In genomic region chr11:87986831-87987793, GRCm38 (mm10) we compare ENCODE assay signal across 8 mouse cellular contexts. TPM values are rescaled to one million over a fixed set of nuclear protein-coding genes. Genes with fewer than 3 reads are reported as not detected.
DNase-seq lines count a peak whose midpoint lies in the region; ATAC-seq and TF ChIP-seq lines count a peak whose summit lies in the region.

TSS of gene Dynll2 (minus strand) at chr11:87987533.

- H3K4me3 ChIP-seq in CH12.LX (replicated peaks in 1 of 3; ENCODE audit: low read depth in 2 of 3, low read length in 2 of 3, poor library complexity in 1 of 3), result peak within 1 kb of the TSS; percentile 82 to 90 (median 85)
- H3K4me3 ChIP-seq in forebrain, embryonic 10.5 days, result peak within 1 kb of the TSS; percentile 100
- H3K4me3 ChIP-seq in heart, embryonic 14.5 days (ENCODE audit: control insufficient read depth in 1 of 2, insufficient read depth in 1 of 2, low read depth in 1 of 2, low read length in 2 of 2), result peak within 1 kb of the TSS; percentile 80 to 100
- peak within 1 kb of the TSS; percentile 76 for H3K4me3 ChIP-seq in liver, embryonic 13.5 days (replicated peaks)
- H3K4me3 ChIP-seq in stomach, embryonic 15.5 days (replicated peaks), result peak within 1 kb of the TSS; percentile 88

- no peak for TF ChIP-seq CTCF in CH12.LX (conservative IDR thresholded peaks at IDR 0.05 in 1 of 2, IDR thresholded peaks at IDR 0.05 in 1 of 2; ENCODE audit: low read depth in 2 of 2, low read length in 2 of 2)

- no peak for TF ChIP-seq RAD21 in CH12.LX (IDR thresholded peaks at IDR 0.05; ENCODE audit: low read depth, low read length)

- H3K27me3 ChIP-seq in CH12.LX (replicated peaks), result no peaks in the 10 kb centered on the region
- H3K27me3 ChIP-seq in forebrain, embryonic 10.5 days (ENCODE audit: poor library complexity, severe bottlenecking), result no peaks in the 10 kb centered on the region
- H3K27me3 ChIP-seq in heart, embryonic 14.5 days (ENCODE audit: control insufficient read depth, insufficient read depth, low read length), result no peaks in the 10 kb centered on the region
- H3K27me3 ChIP-seq in liver, embryonic 13.5 days, result no peaks in the 10 kb centered on the region
- no peaks in the 10 kb centered on the region for H3K27me3 ChIP-seq in stomach, embryonic 15.5 days (replicated peaks)

- in situ Hi-C loops in CH12.LX (cut with MboI; ENCODE audit: low pct_ligation_motif_present, low pct_unique_long_range_greater_than_20kb, low sequenced_read_pairs), result loop anchor here (5.0 kb wide), 1 partner anchor 60 kb away; the partner anchor contains the start of gene Srsf1

- H3K27ac ChIP-seq in CH12.LX (ENCODE audit: insufficient read depth, low read depth), result peak within 1 kb of the TSS; percentile 42; the same call in 1 of the 2 replicates
- H3K27ac ChIP-seq in forebrain, embryonic 10.5 days, result peak within 1 kb of the TSS; percentile 97
- H3K27ac ChIP-seq in heart, embryonic 14.5 days (replicated peaks in 1 of 2; ENCODE audit: control insufficient read depth in 1 of 2, insufficient read depth in 1 of 2, low read depth in 2 of 2, low read length in 2 of 2), result peak within 1 kb of the TSS; percentile 94 to 98
- H3K27ac ChIP-seq in liver, embryonic 13.5 days, result peak within 1 kb of the TSS; percentile 90
- peak within 1 kb of the TSS; percentile 92 for H3K27ac ChIP-seq in stomach, embryonic 15.5 days

- H3K9me3 ChIP-seq in CH12.LX (replicated peaks; ENCODE audit: low read length), result no peaks in the 10 kb centered on the region
- H3K9me3 ChIP-seq in forebrain, embryonic 10.5 days, result no peaks in the 10 kb centered on the region
- H3K9me3 ChIP-seq in heart, embryonic 14.5 days (ENCODE audit: control insufficient read depth, low read length), result no peaks in the 10 kb centered on the region
- H3K9me3 ChIP-seq in liver, embryonic 13.5 days (replicated peaks), result no peaks in the 10 kb centered on the region
- H3K9me3 ChIP-seq in stomach, embryonic 15.5 days, result no peaks in the 10 kb centered on the region

- H3K9ac ChIP-seq in CH12.LX (ENCODE audit: insufficient read depth, low read depth), result peak within 1 kb of the TSS; percentile 88
- H3K9ac ChIP-seq in heart, embryonic 14.5 days (ENCODE audit: low read length), result peak within 1 kb of the TSS; percentile 97
- peak within 1 kb of the TSS; percentile 90 for H3K9ac ChIP-seq in liver, embryonic 13.5 days
- H3K9ac ChIP-seq in stomach, embryonic 15.5 days, result peak within 1 kb of the TSS; percentile 86

- TF ChIP-seq POLR2A in CH12.LX (IDR thresholded peaks at IDR 0.05; ENCODE audit: low read depth, low read length), result peak; percentile 96

- peak; percentile 93 for DNase-seq in CH12.LX (ENCODE audit: extremely low read depth)
- peak; percentile 64 for DNase-seq in c-Kit-positive CD71-negative TER-119-negative erythroid progenitor cells, embryonic 14.5 days (ENCODE audit: low read depth)
- peak; percentile 95 for DNase-seq in forebrain, embryonic 10.5 days (ENCODE audit: extremely low spot score, low spot score)
- DNase-seq in kidney, postnatal 10 days, result peak; percentile 95
- peak; percentile 68 for DNase-seq in liver, embryonic 13.5 days
- DNase-seq in neural tube, embryonic 10.5 days (ENCODE audit: extremely low spot score, low spot score), result peak; percentile 94

- no peak for TF ChIP-seq EP300 in CH12.LX (IDR thresholded peaks at IDR 0.05; ENCODE audit: low read length)

- H3K79me2 ChIP-seq in CH12.LX (replicated peaks; ENCODE audit: control insufficient read depth, extremely low read depth, insufficient read depth, poor library complexity, severe bottlenecking), result peaks cover 35% of the 10 kb centered on the region

- H3K4me1 ChIP-seq in CH12.LX (ENCODE audit: control insufficient read depth in 1 of 2, insufficient read depth in 2 of 2), result peaks cover 9 to 36% of the 10 kb centered on the region in 2 experiments
- H3K4me1 ChIP-seq in forebrain, embryonic 10.5 days, result peaks cover 48% of the 10 kb centered on the region
- peaks cover 11 to 17% of the 10 kb centered on the region in 2 experiments for H3K4me1 ChIP-seq in heart, embryonic 14.5 days (ENCODE audit: control insufficient read depth in 2 of 2, insufficient read depth in 2 of 2, low read length in 2 of 2)
- H3K4me1 ChIP-seq in liver, embryonic 13.5 days (replicated peaks), result peaks cover 39% of the 10 kb centered on the region
- peaks cover 20% of the 10 kb centered on the region for H3K4me1 ChIP-seq in stomach, embryonic 15.5 days

- peaks cover 11 to 36% of the 10 kb centered on the region in 2 experiments for H3K36me3 ChIP-seq in CH12.LX (replicated peaks in 1 of 2; ENCODE audit: control insufficient read depth in 1 of 2, insufficient read depth in 1 of 2, low read length in 1 of 2)
- H3K36me3 ChIP-seq in forebrain, embryonic 10.5 days (replicated peaks), result peaks cover 35% of the 10 kb centered on the region
- H3K36me3 ChIP-seq in heart, embryonic 14.5 days (ENCODE audit: control insufficient read depth, insufficient read depth, low read length), result peaks cover 19% of the 10 kb centered on the region
- peaks cover 18% of the 10 kb centered on the region for H3K36me3 ChIP-seq in liver, embryonic 13.5 days
- peaks cover 10% of the 10 kb centered on the region for H3K36me3 ChIP-seq in stomach, embryonic 15.5 days

- ATAC-seq in heart, embryonic 14.5 days (ENCODE audit: insufficient number of reproducible peaks, insufficient read depth, low FRiP score, low read depth), result peak; percentile 95
- peak; percentile 90 for ATAC-seq in liver, embryonic 13.5 days (ENCODE audit: low read depth)
- peak; percentile 94 for ATAC-seq in stomach, embryonic 15.5 days (ENCODE audit: insufficient read depth, low FRiP score, low read depth)

- dilution Hi-C loops in CH12.LX (cut with MboI; ENCODE audit: extremely low pct_ligation_motif_present, extremely low pct_unique_long_range_greater_than_20kb, low sequenced_read_pairs), result no loop called here

- WGBS in forebrain, embryonic 10.5 days, result 1% methylated on average over 103 of the region's 107 CpGs
- under 1% methylated on average over 93 of the region's 107 CpGs for WGBS in heart, embryonic 14.5 days
- WGBS in liver, embryonic 13.5 days (ENCODE audit: insufficient replicate concordance), result under 1% methylated on average over 93 of the region's 107 CpGs
- under 1% methylated on average over 106 of the region's 107 CpGs for WGBS in stomach, embryonic 15.5 days

- peak within 1 kb of the TSS; percentile 83 for H3K4me2 ChIP-seq in CH12.LX (ENCODE audit: insufficient read depth, low read depth, poor library complexity, severe bottlenecking)
- H3K4me2 ChIP-seq in heart, embryonic 14.5 days (ENCODE audit: low read length), result peak within 1 kb of the TSS; percentile 76
- peak within 1 kb of the TSS; percentile 86 for H3K4me2 ChIP-seq in liver, embryonic 13.5 days
- peak within 1 kb of the TSS; percentile 75 for H3K4me2 ChIP-seq in stomach, embryonic 15.5 days

TF ChIP-seq in CH12.LX, 34 proteins besides CTCF, POLR2A, EP300 and RAD21:
- TF ChIP-seq UBTF (IDR thresholded peaks at IDR 0.05; ENCODE audit: low read depth, low read length) (peak; percentile 76; the same call in 1 of the 2 replicates), TCF12 (IDR thresholded peaks at IDR 0.05; ENCODE audit: low read depth, low read length) (peak; percentile 86), SIN3A (IDR thresholded peaks at IDR 0.05; ENCODE audit: low read length) (peak; percentile 52; the same call in 1 of the 2 replicates), ZKSCAN1 (IDR thresholded peaks at IDR 0.05; ENCODE audit: borderline replicate concordance, low read depth, low read length) (no peak), HCFC1 (IDR thresholded peaks at IDR 0.05; ENCODE audit: low read depth, low read length) (no peak), NRF1 (IDR thresholded peaks at IDR 0.05; ENCODE audit: low read depth, low read length) (peak; percentile 53), MXI1 (IDR thresholded peaks at IDR 0.05; ENCODE audit: low read depth, low read length) (peak; percentile 82), CHD1 (IDR thresholded peaks at IDR 0.05; ENCODE audit: low read depth, low read length) (0 out of 2 replicates have a peak, but pooled peaks have one; percentile 47), CHD2 (IDR thresholded peaks at IDR 0.05; ENCODE audit: low read length) (peak; percentile 95), ZMIZ1 (IDR thresholded peaks at IDR 0.05; ENCODE audit: low read depth, low read length) (peak; percentile 97), RCOR1 (conservative IDR thresholded peaks at IDR 0.05; ENCODE audit: low read depth, low read length) (no peak), BHLHE40 (IDR thresholded peaks at IDR 0.05; ENCODE audit: low read depth, low read length) (peak; percentile 50), PAX5 (IDR thresholded peaks at IDR 0.05; ENCODE audit: low read length) (no peak), NELFE (IDR thresholded peaks at IDR 0.05; ENCODE audit: low read depth, low read length) (peak; percentile 93), POLR2AphosphoS2 (IDR thresholded peaks at IDR 0.05; ENCODE audit: low read depth, low read length) (peak; percentile 67), IRF4 (IDR thresholded peaks at IDR 0.05; ENCODE audit: low read depth, low read length) (no peak), ELF1 (IDR thresholded peaks at IDR 0.05; ENCODE audit: low read depth, low read length) (no peak)

RNA-seq across cellular contexts. Expression of gene Dynll2, which starts in this region (rescaled TPM):
- total RNA-seq in CH12.LX (2012; rRNA removed) (35.8 and 43.0 TPM in 2 replicates), CH12.LX (2014; rRNA removed) (13.0 and 14.0 TPM in 2 replicates)
- polyA plus RNA-seq in CH12.LX (2012; ENCODE audit: insufficient read length, low read depth), result 147 and 148 TPM in 2 replicates
- 24.8 and 25.9 TPM in 2 replicates for polyA plus RNA-seq in forebrain, embryonic 10.5 days (2016; fragmentation: Nextera tagmentation; extraction: Ambion mirVana)
- polyA plus RNA-seq in heart, embryonic 14.5 days (2014; fragmentation: Nextera tagmentation; extraction: Ambion mirVana), result 15.7 and 17.3 TPM in 2 replicates
- polyA plus RNA-seq in liver, embryonic 13.5 days (2015; fragmentation: Nextera tagmentation; extraction: Ambion mirVana), result 11.2 and 11.5 TPM in 2 replicates
- polyA plus RNA-seq in stomach, embryonic 15.5 days (2015; fragmentation: Nextera tagmentation; extraction: Ambion mirVana), result 23.7 and 23.8 TPM in 2 replicates

Comparison
In these comparisons a context has a peak if more than half of its experiments do, and no peak if none do; other contexts are left out.
1. Peak in every context shown above with its lines: DNase-seq, ATAC-seq, H3K4me3 ChIP-seq and H3K27ac ChIP-seq.
2. H3K27ac ChIP-seq: peak in every context shown above with its lines; median percentile 97 in forebrain, embryonic 10.5 days; 96 in heart, embryonic 14.5 days; 92 in stomach, embryonic 15.5 days; 90 in liver, embryonic 13.5 days; 42 in CH12.LX.